Mouse (Mus musculus) mesoderm, embryonic 11.5 days (tissue): ENCODE measurements around the gene Zdhhc7.

Experiments used
- DNase-seq: peaks from one replicate; pipeline ENCODE4 v3.0.0-alpha.2; 2012; ENCODE audit warnings: low read depth, low spot score

Gene Zdhhc7

GRCm38 (mm10) chr8:120114315-120114841, 13.1 kb upstream of the Zdhhc7 start:
- DNase-seq: peak; percentile 28

- DNase-seq: peak; percentile 100
Observed at GRCm38 (mm10) chr8:120113758-120114255, 12.5 kb upstream of the Zdhhc7 start, which contains the start of gene 6430548M08Rik. 6430548M08Rik (plus strand) TSS chr8:120114152.

- DNase-seq: peak; percentile 34
Observed at GRCm38 (mm10) chr8:120113306-120113705, 12.0 kb upstream of the Zdhhc7 start.

- no peak for DNase-seq
Observed at GRCm38 (mm10) chr8:120112535-120112934, 11.3 kb upstream of the Zdhhc7 start.

DNA sequence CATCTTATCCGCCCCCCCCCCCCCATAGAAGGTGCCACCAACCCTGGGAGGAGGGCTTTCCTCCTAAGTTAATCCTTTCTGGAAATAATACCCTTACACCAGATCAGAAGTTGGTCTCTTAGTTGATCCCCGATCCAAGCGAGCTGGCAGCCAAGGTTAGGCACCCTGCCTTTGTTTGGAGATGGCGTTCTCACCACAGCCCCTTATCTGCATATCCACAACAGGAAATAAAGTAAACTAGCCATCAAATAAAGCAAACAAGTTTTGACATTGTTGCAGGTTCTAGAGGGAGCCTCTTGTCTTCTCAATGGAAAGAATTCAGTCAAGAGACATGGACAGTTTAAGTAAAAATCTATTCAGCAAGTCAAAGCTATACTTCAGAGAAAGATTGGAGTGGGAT, 10.1 kb upstream of the Zdhhc7 start:
- DNase-seq: no peak

DNA sequence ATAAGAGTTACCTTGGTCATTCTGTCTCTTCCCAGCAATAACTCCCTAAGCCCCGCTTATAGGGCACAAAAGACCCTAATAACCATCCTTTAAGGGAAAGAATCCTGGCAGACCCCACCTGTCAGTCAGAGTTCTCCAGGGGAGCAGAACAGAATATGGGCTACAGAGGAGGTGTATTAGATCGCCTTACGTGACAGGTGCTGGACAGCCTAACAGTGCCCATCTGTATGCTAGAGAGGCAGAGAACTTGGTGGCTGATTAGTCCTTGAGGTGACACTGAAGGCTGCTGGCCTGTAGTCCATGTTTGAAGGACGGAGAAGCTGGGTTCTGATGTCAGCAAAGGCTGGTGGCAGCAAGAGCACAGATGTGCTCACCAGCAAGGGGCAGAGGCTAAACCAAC, 9.7 kb upstream of the Zdhhc7 start:
- DNase-seq: no peak

DNA sequence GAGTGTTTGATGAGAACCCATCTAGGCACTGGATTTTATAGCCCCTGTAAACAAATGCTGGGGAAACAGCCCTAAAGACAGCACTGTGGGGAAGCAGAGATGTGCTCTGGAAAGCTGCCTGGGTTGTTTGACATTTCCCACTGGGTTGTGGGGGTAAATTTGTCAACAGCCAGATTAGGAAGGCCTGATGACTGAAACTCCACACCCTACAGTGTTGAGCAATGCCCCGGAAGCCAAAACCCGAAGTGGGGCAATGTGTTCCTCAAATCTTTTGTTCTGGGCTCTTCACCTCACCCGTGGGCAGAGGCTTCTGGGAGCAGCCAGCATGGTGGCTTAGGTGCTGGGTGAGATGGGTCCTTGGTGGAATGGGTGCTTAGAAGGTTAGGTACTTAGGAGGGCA, 7.9 kb upstream of the Zdhhc7 start:
- DNase-seq: no peak

GRCm38 (mm10) chr8:120104721-120105272, 3.5 kb upstream of the Zdhhc7 start:
- no peak for DNase-seq

DNA sequence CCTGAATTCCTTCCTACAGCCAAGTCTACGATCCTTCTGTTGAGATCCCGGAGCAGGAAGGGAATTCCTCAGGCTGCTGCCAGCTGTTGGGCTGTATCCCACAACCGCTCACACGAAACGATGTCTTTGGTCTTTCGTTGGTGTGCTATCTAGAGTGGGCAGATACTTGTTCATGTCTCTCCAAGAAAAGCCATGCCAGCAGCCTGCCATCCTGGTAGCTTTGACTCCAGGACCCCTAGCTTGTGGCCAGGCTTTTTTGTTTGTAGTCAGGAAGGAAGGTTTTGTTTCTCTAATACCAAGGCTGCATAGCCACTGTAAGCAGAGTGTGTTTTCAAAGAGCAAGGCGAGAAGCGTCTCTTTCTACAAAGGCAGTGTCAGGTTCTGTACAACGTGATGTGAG, 2.6 kb upstream of the Zdhhc7 start:
- DNase-seq: no peak

DNA sequence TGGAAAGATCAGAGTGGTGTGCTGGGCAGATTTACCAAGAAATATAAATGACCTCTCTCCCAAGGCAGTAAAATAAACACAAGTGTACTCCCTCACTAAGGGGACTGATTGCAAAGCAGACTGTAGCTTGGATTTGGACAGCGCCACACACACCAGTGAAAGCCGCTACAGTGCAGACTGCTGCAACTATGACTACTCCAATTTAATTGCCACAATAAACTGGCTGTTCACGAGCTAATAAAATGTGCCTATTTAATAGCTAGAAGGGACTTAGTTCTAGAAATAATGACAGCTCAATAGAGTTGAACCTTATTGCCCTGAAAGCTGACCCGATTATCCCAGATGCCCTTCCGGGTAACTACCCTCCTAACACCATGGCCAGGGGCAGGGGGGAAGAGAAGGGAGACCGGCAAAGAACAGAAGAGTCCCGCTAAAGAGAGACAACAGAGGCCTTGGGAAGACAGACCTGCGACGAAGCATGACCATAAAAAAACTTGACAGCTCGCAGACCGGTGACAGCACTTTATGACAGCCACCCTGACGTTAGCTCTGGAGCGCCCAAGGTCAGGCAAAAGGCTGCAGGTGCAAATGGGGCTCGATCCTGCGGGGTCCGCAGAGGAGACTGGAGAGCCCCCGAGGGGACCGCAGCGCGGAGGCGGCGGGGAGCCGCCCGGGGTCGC, 754 bp downstream of the Zdhhc7 start:
- no peak for DNase-seq

DNA sequence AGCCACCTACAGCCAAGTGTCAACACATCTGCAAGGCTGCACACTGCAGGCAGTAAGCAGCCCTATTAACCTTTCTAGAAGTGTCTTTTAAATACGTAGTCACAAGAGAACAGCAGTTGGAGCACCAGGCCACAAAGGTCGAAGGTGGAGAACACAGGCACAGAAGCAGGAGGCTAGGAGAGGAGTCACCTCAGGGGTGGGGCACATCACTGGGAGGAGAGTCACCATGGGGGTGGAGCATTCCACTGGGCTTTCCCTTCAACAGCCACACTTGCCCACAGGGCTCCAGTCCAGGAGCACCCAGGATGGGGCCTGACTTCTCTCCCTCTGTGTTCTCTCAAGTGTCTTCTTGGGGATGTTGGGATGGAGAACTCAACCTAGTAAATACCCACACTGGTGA, 4.8 kb downstream of the Zdhhc7 start:
- DNase-seq: no peak

- DNase-seq: no peak
Observed at GRCm38 (mm10) chr8:120094801-120095200, 6.5 kb downstream of the Zdhhc7 start.

DNA sequence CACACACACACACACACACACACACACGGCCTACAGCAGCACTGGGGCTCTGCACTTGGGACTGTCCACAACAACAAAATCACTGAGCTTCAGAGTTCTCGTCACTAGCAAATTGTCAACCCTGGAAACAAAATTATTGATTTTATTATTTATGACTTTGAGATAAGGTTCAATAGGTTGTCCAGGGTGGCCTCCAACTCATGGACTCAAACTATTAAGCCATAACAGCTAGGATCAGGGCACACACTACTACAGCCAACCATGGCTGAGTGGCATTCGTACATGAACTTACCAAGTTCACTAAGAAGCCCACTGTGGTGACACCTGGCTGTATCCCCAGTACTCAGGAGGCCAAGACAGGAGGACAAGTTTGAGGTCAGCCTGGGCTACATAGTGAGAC, 8.2 kb downstream of the Zdhhc7 start:
- DNase-seq: no peak

GRCm38 (mm10) chr8:120091032-120091431, 10.2 kb downstream of the Zdhhc7 start:
- no peak for DNase-seq

DNA sequence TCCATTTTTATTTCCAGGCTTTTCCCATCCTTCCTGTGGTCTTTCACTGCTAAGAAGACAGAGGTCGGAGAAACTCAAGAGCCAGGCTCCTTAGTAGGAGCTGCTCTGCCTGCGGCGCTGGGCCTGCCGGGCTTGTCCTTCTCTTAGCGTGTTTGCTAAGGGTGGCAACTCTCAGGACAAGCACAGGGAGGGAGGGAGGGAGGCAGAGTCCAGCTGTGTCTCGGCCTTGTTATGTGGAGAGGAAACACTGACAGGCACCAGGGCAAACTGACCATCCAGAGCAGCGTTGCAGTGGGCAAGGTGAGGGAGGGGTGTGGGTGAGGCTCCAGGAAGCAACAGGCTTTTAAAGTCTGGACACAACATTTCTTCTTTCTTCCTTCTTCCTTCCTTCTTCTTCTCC, 11.8 kb downstream of the Zdhhc7 start:
- DNase-seq: no peak

DNA sequence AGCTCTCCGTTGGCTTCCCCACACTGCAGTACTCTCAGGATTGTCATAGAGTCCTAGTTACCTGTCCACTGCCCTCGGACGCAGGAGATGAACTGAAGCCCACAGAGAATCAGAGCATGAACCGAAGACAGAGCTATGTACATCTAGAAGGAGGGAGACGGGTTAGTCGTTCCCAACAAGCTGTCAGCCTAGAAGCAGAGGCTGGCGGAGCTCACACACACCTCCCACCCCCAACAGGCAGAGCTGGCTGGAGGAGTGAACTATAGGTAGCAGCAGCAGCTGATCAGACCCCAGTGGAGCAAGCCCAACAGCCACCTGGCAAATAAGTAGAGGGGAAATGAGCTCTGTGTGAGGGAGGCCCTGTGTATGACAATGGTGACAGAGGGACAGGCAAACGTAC, 16.5 kb downstream of the Zdhhc7 start:
- no peak for DNase-seq

GRCm38 (mm10) chr8:120083261-120083660, 18.0 kb downstream of the Zdhhc7 start:
- no peak for DNase-seq

DNA sequence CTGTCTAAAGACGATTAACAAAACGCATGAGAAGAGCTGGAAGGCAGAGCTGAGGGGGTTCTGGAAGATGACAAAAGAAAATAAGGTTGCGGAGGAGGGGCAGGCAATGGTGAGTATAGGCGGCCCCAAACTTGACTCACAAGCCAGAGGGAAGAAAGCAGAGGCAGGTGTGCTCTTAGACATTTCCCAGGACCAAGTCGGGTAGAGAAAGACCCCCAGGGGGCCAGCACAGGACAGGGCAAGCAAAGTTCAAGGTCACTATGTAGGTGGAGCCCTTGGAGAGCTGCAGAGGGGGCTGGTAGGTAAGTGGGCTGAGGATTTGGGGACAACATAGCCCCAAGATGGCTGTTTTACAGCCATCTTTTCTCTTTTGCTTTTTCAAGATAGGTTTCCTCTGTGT, 21.9 kb downstream of the Zdhhc7 start:
- no peak for DNase-seq

DNA sequence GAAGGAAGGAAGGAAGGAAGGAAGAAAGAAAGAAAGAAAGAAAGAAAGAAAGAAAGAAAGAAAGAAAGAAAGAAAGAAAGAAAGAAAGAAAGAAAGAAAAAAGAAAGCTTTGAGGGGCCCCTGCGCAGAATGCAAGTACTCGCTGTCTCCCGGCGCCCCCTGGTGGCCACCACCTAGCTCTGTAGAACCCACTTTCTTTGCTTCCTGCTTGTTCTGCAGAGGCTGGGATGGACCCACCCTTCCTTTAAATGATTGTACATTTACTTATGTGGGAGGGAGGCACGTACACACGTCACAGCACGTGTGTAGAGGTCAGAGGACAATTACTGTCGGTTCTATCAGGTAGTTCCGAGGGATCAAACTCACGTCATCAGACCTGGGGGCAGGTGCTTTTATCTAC, 23.2 kb downstream of the Zdhhc7 start:
- DNase-seq: peak; percentile 73

- no peak for DNase-seq
Observed at GRCm38 (mm10) chr8:120075347-120075746, 25.9 kb downstream of the Zdhhc7 start.

- no peak for DNase-seq
Observed at GRCm38 (mm10) chr8:120074516-120074915, 26.8 kb downstream of the Zdhhc7 start.

DNA sequence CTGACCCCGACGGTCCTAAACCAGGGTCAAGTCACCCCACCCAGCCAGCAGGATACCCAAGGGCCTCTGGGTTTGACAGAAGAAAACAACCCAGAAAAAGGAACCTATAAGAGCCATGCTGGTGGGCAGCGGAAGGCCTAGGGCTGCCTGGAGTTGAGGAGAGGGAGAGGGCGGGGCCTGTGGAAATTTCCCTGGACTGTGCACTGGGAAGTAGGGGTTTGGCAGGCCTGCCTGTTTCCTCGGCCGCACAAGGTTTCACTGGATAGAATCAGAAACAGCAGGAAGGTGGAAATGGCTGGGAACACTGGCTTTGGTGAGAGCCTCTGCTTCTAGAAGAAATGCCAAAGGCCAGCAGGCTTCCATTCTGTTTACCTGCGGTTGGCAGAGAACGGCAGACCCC, 28.5 kb downstream of the Zdhhc7 start:
- DNase-seq: no peak

DNA sequence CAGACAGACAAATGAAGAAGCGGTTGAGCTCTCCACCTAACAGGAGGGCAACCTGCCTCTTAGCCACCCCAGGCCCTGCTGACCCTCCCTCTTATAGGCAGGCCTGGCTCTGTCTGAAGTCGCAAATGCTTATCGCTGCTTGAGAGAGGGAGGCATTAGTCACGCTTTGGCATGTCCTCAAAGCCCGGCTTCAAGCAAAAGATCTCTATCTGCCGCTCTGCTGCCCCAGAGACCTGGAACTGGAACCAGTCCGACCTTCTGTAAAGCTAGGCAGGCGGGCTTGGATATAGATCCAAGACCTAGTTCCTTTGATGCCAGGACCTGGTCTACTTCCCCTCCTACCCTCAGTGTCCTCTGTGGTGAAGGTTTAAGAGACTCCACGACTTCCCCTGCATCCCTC, 29.0 kb downstream of the Zdhhc7 start:
- no peak for DNase-seq
